Mouse (Mus musculus) liver, embryonic 14.5 days (tissue): Measurements from ENCODE around the gene Ccdc134. TPM values are rescaled to one million over a fixed set of nuclear protein-coding genes. Genes with fewer than 3 reads are reported as not detected.
"Not testable (repeated sequence)": the region's sequence is repeated elsewhere in the genome, so short reads cannot be mapped to it uniquely, and the experiment has no call there.

Experiments
- ATAC-seq: fragments of 200-750 bp; cut with Nextera tagmentation; 2 replicates; pipeline ENCODE4 v1.8.0; 2017; ENCODE audit warnings: moderate number of reproducible peaks, mild to moderate bottlenecking, moderate library complexity; ENCODE audit not compliant: insufficient read depth
- DNase-seq, 3 experiments: peaks; one replicate each; pipeline ENCODE4 v3.0.0-alpha.2; 2012 to 2013; ENCODE audit warnings: low read depth in 3 of 3, low spot score in 3 of 3
- H3K27ac ChIP-seq: fragments of 300-500 bp; sonication (generic); 2 replicates; pipeline ENCODE4 v1.5.1; 2014; ENCODE audit warnings: moderate library complexity, mild to moderate bottlenecking, control low read depth, inconsistent platforms
- H3K27me3 ChIP-seq: fragments of 300-500 bp; sonication (generic); 2 replicates; pipeline ENCODE4 v1.6.1; 2014; ENCODE audit warnings: mild to moderate bottlenecking, low read length, moderate library complexity; ENCODE audit not compliant: control insufficient read depth, insufficient read depth
- H3K36me3 ChIP-seq: fragments of 300-500 bp; sonication (generic); replicated peaks from 2 replicates; pipeline ENCODE4 v1.6.1; 2014; ENCODE audit warnings: low read depth; ENCODE audit not compliant: control insufficient read depth, insufficient read depth
- H3K4me1 ChIP-seq, 2 experiments: fragments of 200-500 bp in 1 of 2; fragments of 300-500 bp in 1 of 2; sonication (generic) in 1 of 2; replicated peaks; 2 replicates each; pipeline ENCODE4 v1.6.1; 2012 to 2014; ENCODE audit warnings: antibody characterized with exemption in 1 of 2, inconsistent platforms in 1 of 2, low read length in 1 of 2; ENCODE audit not compliant: control insufficient read depth in 2 of 2, insufficient read depth in 2 of 2
- H3K4me2 ChIP-seq: fragments of 300-500 bp; sonication (generic); 2 replicates; pipeline ENCODE4 v1.6.1; 2014; ENCODE audit warnings: low read depth, mild to moderate bottlenecking, control low read depth, moderate library complexity
- H3K4me3 ChIP-seq, 2 experiments: fragments of 200-500 bp in 1 of 2; fragments of 300-500 bp in 1 of 2; sonication (generic) in 1 of 2; 2 replicates each; pipeline ENCODE4 v1.5.1; 2012 to 2014; ENCODE audit warnings: low read depth in 2 of 2, low read length in 2 of 2, mild to moderate bottlenecking in 2 of 2, control low read depth in 1 of 2, inconsistent platforms in 1 of 2, moderate library complexity in 1 of 2; ENCODE audit not compliant: insufficient read depth in 1 of 2
- H3K9ac ChIP-seq: fragments of 300-500 bp; sonication (generic); replicated peaks from 2 replicates; pipeline ENCODE4 v1.6.1; 2014; ENCODE audit warnings: mild to moderate bottlenecking, control low read depth, moderate library complexity
- H3K9me3 ChIP-seq: fragments of 300-500 bp; sonication (generic); 2 replicates; pipeline ENCODE4 v1.6.1; 2016; ENCODE audit warnings: low read length, mixed read lengths; ENCODE audit not compliant: control insufficient read depth
- CTCF ChIP-seq: IDR thresholded peaks from 2 replicates; pipeline ENCODE4 v1.5.1; 2016; ENCODE audit warnings: antibody characterized with exemption, low read depth, control low read depth
- EP300 ChIP-seq: IDR thresholded peaks from 2 replicates; pipeline ENCODE4 v1.6.1; 2016; ENCODE audit warnings: antibody characterized with exemption, low read depth
- WGBS: fragments of 180-500 bp; shearing (Covaris S2); extraction: QIAGEN DNeasy Blood & Tissue Kit; methylation state at CpG from one replicate; pipeline ENCODE4 v1.1.7; 2014; ENCODE audit not compliant: insufficient replicate concordance; 5-methylcytosine and 5-hydroxymethylcytosine counted together
- polyA plus RNA-seq, 2 experiments: library from polyadenylated mRNA; depleted of rRNA in 1 of 2; stranded (reverse) in 1 of 2; unstranded in 1 of 2; fragments of >200 nt; fragmentation: Nextera tagmentation in 1 of 2; extraction: Ambion mirVana in 1 of 2; gene quantifications; 2 replicates each; pipeline versions ENCODE4 v1.2.1 to v1.2.3; 2012 to 2014

The Ccdc134 gene
- polyA plus RNA-seq, 2 experiments, result 6.6 to 7.2 TPM

DNA sequence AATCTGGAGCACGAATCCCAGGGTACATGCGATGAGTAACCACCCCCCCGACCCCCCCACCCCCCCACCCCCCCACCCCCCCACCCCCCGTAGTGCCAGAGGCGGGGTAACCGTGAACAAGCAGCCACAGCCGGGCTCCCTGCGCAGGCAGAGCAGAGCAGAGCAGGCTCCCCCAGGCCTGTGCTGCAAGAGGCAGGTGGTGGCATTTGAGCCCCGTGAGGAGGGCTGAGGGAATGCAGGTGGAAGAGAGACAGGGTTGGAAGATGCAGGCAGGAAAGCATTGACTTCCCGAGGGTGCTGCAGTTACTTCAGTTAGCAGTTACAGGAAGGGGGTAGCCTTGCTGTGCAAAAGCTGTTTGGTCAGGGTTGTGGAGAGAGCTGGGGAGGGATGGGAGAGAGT, 40.5 kb upstream of the Ccdc134 start:
- no peak for ATAC-seq
- H3K9me3 ChIP-seq, result no peaks in the 10 kb centered on the region
- no peak for TF ChIP-seq EP300
- no peak for TF ChIP-seq CTCF
- no peaks in the 10 kb centered on the region for H3K27me3 ChIP-seq
- H3K4me2 ChIP-seq, result no peak overlapping the region
- H3K9ac ChIP-seq, result no peak overlapping the region
- WGBS, result 10% methylated on average over 10 of the region's 10 CpGs
- no peak overlapping the region for H3K4me3 ChIP-seq
- DNase-seq, result no peak
- no peaks in the 10 kb centered on the region for H3K4me1 ChIP-seq
- no peak overlapping the region for H3K27ac ChIP-seq
- no peaks in the 10 kb centered on the region for H3K36me3 ChIP-seq

DNA sequence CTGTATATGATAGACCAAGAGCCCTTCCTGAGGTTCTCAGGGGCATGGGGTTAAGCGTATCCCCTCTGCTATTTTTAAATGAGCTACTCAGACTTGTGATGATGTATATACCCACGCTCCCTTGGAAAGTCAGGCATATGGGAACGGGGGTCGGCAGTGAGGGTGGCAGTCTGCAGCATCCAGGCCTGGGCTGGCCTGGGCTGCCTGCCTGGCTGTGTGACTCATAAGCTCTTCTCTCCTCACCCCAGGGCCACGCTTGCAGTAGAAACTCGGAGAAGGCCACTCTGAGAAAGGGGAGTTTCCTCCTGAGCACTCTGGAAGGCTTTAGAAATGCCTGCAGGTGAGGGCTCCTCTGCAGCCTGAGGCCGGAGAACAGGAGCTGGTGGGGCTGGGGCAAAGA, 36.7 kb upstream of the Ccdc134 start:
- Histone ChIP-seq H3K4me1 (no peaks in the 10 kb centered on the region), H3K27me3 (no peaks in the 10 kb centered on the region), H3K9ac (no peak overlapping the region), H3K36me3 (no peaks in the 10 kb centered on the region), H3K4me3 (no peak overlapping the region), H3K4me2 (no peak overlapping the region), H3K27ac (no peak overlapping the region), H3K9me3 (no peaks in the 10 kb centered on the region)
- TF ChIP-seq CTCF, result no peak
- no peak for TF ChIP-seq EP300
- ATAC-seq (no peak), DNase-seq (no peak)
- WGBS, result 67% methylated on average over 7 of the region's 7 CpGs

DNA sequence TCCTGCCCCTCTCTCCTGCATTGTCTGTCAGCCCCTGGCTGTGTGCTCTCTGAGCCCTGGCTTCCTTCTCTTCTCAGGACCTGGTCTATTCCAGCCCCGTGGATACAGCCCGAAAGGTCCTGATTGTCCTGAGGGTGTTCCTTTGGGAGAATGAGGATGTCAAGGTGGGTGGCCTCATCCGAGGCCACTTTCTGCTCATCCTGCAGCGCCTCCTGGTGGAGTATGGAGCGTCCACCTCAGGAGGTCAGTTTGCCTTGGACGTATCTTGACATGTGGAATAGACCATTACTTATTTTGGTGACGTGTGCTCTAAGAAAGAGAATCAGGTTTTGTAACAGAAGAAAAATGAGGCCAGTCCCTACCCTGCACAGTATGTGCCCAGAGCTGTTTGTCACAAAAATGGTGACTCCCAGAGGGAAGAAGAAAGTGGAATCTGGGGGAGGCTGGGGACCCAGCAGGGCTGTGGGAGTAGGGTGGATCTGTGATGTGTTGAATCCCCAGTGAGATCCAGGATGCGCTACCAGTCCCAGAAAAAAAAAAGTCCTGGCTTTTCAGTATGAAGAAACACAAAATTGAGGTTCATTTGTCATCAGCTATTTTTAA, 20.7 kb upstream of the Ccdc134 start:
- Histone ChIP-seq H3K9me3 (no peaks in the 10 kb centered on the region), H3K9ac (no peak overlapping the region), H3K36me3 (no peaks in the 10 kb centered on the region), H3K4me1 (no peaks in the 10 kb centered on the region), H3K27ac (no peak overlapping the region), H3K27me3 (no peaks in the 10 kb centered on the region), H3K4me2 (no peak overlapping the region), H3K4me3 (no peak overlapping the region)
- ATAC-seq (no peak), DNase-seq (no peak)
- 20% methylated on average over 8 of the region's 8 CpGs for WGBS
- TF ChIP-seq CTCF, result peak; percentile 79
- TF ChIP-seq EP300, result no peak

DNA sequence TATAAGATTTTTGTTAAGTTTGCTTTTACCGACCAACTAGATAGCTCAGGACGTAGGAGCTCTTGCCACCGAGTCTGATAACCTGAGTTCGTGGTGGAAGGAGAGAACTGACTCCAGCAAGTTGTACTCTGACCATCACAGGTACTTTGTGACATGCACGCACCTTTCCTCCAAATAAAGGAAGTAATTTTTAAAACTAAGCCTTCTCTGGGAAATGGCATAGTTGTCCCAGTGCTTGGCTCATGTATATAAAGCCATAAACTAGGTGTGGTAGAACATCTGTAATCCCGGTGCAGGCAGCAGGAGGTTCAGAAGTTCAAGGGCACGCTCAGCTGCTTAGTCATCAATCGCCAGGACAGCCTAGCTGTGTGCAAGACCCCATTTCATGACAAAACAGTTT, 7.2 kb upstream of the Ccdc134 start:
- TF ChIP-seq CTCF (no peak), EP300 (no peak)
- no peak overlapping the region for H3K4me3 ChIP-seq
- H3K27ac ChIP-seq, result no peak overlapping the region
- H3K9ac ChIP-seq, result no peak overlapping the region
- DNase-seq (no peak), ATAC-seq (no peak)
- no peaks in the 10 kb centered on the region for H3K4me1 ChIP-seq
- no peaks in the 10 kb centered on the region for H3K27me3 ChIP-seq
- H3K36me3 ChIP-seq, result no peaks in the 10 kb centered on the region
- H3K9me3 ChIP-seq, result no peaks in the 10 kb centered on the region
- 73% methylated on average over 8 of the region's 8 CpGs for WGBS
- H3K4me2 ChIP-seq, result no peak overlapping the region

DNA sequence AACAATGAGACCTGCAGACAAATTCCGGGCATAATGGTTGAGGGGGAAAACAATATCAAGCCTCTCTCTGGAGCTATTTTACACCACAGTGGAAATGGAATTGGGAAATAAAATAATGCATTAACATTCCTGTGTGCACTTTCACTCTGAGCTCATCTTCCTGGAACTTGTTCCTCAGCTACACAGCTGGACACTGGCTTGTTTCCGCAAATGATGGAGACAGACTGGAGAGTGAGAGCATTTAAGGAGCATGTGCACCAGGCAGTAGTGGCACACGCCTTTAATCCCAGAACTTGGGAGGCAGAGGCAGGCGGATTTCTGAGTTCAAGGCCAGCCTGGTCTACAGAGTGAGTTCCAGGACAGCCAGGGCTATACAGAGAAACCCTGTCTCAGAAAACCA, 1.0 kb upstream of the Ccdc134 start:
- not testable (repeated sequence) for H3K4me3 ChIP-seq, H3K27me3 ChIP-seq, H3K9me3 ChIP-seq, DNase-seq, H3K36me3 ChIP-seq, H3K9ac ChIP-seq, ATAC-seq, H3K27ac ChIP-seq
- H3K4me2 ChIP-seq, result peak overlapping the region; percentile 83
- peaks cover 11 to 12% of the 10 kb centered on the region in 2 experiments for H3K4me1 ChIP-seq
- 67% methylated on average over 4 of the region's 4 CpGs for WGBS
